Mouse (Mus musculus): ENCODE results near the gene Oaz3.

- no peak for TF ChIP-seq CTCF (IDR thresholded peaks at IDR 0.05; ENCODE audit: low read depth, low read length)
- no peak for TF ChIP-seq POLR2A (IDR thresholded peaks at IDR 0.05; ENCODE audit: extremely low read depth, insufficient read depth, low read length)
Measured at GRCm38 (mm10) chr3:94476301-94477035, 32.8 kb upstream of the Oaz3 start.
